Mouse (Mus musculus) layer of hippocampus, adult 18-20 months (tissue): ENCODE results near the gene Olfr1331. TPM values are rescaled to one million over a fixed set of nuclear protein-coding genes. Genes with fewer than 3 reads are reported as not detected.
"Not testable (repeated sequence)": the region's sequence is repeated elsewhere in the genome, so short reads cannot be mapped to it uniquely, and the experiment has no call there.

Experiments used
- DNase-seq, 2 experiments: peaks; one replicate each; pipeline ENCODE4 v3.0.0; 2022; ENCODE audit warnings: low spot score in 2 of 2
- long read RNA-seq: library from polyadenylated mRNA; stranded (forward); transcript quantifications from one replicate; pipeline ENCODE4 v2.0.0, GENCODE M21; 2021
- total RNA-seq, 2 experiments: library from RNA; stranded (reverse); gene quantifications; 2 replicates each; pipeline ENCODE4 v1.2.3; 2021

Gene Olfr1331
- not detected for total RNA-seq
- long read RNA-seq = 0 reads

- no peak for DNase-seq
Measured at GRCm38 (mm10) chr4:118864349-118864748, at the start of gene Olfr1331. Olfr1331 (plus strand) TSS chr4:118864649.

DNA sequence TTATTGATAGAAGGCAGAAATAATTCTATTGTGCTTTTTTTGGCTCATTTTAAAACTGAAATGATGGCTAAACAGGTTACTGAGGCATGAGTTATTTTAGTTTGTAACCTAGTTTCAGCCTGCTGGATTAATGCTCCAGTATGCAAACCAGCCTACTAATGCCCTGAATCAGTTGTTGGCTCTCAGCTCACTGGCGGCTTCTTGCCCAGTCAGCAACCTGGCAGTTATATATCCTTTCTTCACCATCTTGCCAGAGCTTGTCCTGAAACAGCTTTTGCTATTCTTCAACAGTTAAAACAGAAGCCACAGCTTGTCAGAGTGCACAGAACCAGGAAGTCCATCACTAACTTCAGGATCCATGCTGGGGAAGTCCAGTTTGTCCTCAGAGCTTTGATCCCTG is 45.5 kb upstream of the Olfr1331 start:
- DNase-seq = peak in 1 of 2 experiments; percentile 6

DNA sequence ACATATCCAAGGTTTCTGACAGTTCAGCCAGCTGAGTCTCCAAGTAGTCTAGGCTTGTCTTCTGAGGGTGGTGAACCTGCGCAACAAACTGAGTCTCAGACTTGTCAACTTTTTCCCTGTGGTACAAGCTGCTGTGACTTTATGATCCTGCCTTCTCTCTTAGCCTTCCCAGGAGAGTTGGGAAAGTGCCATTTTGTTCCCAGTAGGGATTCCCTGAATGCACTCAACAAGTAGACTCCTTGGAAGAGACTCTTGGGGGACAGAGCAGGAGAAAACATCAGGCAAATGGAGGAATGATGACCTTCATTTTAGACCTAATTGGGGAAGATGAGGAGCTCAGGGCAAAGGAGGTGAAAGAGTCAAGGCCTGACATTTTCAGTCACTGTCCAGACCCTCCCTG is 28.3 kb upstream of the Olfr1331 start, which contains the start of gene Olfr1333:
TSS of gene Olfr1333 (minus strand) at position 101 of the 400 bp plus-strand sequence.
- no peak for DNase-seq

DNA sequence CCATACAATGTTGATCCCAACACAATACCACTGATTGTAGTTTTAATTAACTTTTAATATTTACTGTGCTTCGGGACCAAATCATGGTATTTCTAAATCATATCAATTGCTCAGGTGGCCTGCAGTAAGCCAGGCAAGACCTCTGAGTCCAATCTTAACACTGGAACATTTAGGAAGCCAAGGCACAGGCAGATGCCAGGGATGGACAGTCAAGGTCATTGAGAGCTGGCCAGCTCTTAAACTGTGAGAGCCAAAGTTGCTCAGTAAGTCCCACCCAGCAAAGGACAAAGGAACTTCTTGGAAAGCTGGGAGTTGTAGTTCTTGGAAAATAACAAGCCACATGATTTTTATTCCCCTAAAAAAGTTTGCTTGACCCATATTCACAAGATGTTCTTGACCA is 2.7 kb upstream of the Olfr1331 start:
- no peak for DNase-seq

DNA sequence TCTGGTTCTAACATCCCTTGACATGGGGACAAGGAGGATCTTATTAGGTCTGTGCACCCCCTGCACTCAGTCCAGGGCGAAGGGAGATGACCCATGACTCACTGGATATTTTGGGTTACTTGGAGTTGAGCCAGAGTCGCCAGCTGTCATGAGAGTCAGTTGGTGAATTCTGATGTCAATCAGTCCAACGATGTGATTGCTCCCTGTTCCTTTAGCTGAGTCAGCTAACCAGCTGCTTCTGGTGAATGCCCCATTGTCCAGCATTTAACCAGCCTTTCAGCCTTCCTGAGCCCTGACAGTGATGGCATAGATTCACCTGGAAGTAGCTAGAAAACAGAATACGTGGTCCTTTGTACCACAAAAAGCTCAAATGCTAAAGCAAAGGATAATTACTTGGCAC is 1.7 kb upstream of the Olfr1331 start:
- peak in 1 of 2 experiments; percentile 14 for DNase-seq

- peak in 1 of 2 experiments; percentile 1 for DNase-seq
Measured at GRCm38 (mm10) chr4:118867566-118867965, 3.1 kb downstream of the Olfr1331 start.

DNA sequence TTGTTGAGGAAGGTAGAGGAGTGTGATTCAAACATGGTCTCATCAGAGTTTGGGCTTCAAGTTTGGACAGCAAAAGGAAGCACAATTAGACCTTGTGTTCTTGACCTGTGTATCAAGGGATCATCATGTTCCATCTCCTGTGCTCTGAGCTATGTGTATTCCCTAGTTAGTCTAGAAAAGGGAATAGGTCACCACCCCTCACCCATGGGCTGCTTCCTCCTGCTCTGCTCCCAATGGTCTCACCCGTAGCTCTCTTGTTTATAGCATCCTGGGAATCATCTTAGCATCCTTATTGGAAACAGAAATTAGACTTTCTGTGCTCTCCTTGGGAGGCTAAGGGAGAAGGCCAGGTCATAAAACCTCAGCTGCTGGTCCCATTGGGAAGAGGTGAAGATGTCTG is 23.8 kb downstream of the Olfr1331 start, which contains the start of gene Olfr1330:
TSS of gene Olfr1330 (plus strand) at position 301 of the 400 bp plus-strand sequence.
- DNase-seq = no peak

DNA sequence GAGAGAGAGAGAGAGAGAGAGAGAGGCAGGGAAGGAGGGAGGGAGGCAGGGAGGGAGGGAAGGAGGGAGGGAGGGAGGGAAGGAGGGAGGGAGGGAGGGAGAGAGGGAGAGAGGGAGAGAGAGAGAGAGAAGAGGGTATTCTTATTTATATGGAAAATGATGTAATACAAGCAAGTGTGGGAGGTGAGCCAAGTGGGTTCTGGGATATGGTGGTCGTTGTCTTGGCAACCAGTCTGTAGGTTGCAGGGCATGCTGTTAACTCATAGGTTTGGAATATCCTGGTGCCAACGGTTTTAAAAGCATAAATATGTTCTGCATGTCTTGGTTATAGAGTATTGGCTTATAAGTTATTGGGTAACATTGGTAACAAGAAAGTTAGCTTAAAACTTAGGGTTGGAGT is 37.5 kb downstream of the Olfr1331 start:
- DNase-seq = no peak

DNA sequence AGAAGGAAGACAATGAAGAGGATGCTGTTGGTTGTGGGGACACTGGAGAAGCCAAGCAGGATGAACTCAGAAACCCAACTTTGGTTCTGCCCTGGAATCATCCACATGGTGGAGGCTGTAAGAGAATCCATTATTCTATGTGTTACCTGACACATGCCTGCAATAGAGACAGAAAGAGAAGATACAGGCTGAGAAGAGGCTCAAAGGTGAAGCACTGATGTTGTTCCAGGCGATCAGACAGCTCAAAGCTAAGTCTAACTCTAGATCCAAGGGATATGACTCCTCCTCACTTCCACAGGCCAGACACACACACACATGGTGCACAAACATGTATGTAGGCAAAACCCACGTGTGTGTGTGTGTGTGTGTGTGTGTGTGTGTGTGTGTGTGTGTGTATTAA is 52.9 kb downstream of the Olfr1331 start, which contains the start of gene Olfr1329:
TSS of gene Olfr1329 (minus strand) at position 101 of the 400 bp plus-strand sequence.
- not testable (repeated sequence) for DNase-seq

Other genes starting within 250 kb of the Olfr1331 start
- gene Cfap57, start 243.9 kb upstream of the Olfr1331 start, total RNA-seq = under 1 TPM; 0.41 to 0.84 TPM
- 10 to 100 TPM; 58.4 to 62.8 TPM for gene Ebna1bp2, start 243.8 kb upstream of the Olfr1331 start, total RNA-seq
- not detected for gene Olfr62, start 205.7 kb upstream of the Olfr1331 start, total RNA-seq
- not detected for gene Olfr1342, start 171.9 kb upstream of the Olfr1331 start, total RNA-seq
- gene Olfr1341, start 161.1 kb upstream of the Olfr1331 start, total RNA-seq = not detected
- not detected for gene Olfr1340, start 144.5 kb upstream of the Olfr1331 start, total RNA-seq
- gene Olfr1339, start 132.5 kb upstream of the Olfr1331 start, total RNA-seq = not detected
- gene Olfr1338, start 105.9 kb upstream of the Olfr1331 start, total RNA-seq = not detected
- gene Olfr1337, start 82.1 kb upstream of the Olfr1331 start, total RNA-seq = not detected
- not detected for gene Olfr1335, start 54.7 kb upstream of the Olfr1331 start, total RNA-seq
- not detected for gene Olfr1333, start 28.4 kb upstream of the Olfr1331 start, total RNA-seq
- not detected for gene Olfr1330, start 23.9 kb downstream of the Olfr1331 start, total RNA-seq
- not detected for gene Olfr1329, start 52.8 kb downstream of the Olfr1331 start, total RNA-seq
- not detected for gene Olfr1328, start 74.0 kb downstream of the Olfr1331 start, total RNA-seq
- gene Lao1, start 96.9 kb downstream of the Olfr1331 start, total RNA-seq = under 1 TPM; 0.30 to 0.57 TPM
- 10 to 100 TPM; 88.9 to 98.4 TPM for gene Slc2a1, start 244.1 kb downstream of the Olfr1331 start, total RNA-seq